Mouse (Mus musculus) lung, postnatal 0 days (tissue): ENCODE measurements around the gene Cog4. TPM values are rescaled to one million over a fixed set of nuclear protein-coding genes. Genes with fewer than 3 reads are reported as not detected.
"Not testable (repeated sequence)": the region's sequence is repeated elsewhere in the genome, so short reads cannot be mapped to it uniquely, and the experiment has no call there.

Experiments
- ATAC-seq: fragments of 200-750 bp; cut with Nextera tagmentation; 2 replicates; pipeline ENCODE4 v1.8.0; 2017; ENCODE audit warnings: moderate library complexity
- DNase-seq: peaks from one replicate; pipeline ENCODE4 v3.0.0-alpha.2; 2016; ENCODE audit warnings: low spot score
- H3K27ac ChIP-seq: fragments of 300-500 bp; sonication (generic); 2 replicates; pipeline ENCODE4 v1.5.1; 2014; ENCODE audit warnings: antibody characterized with exemption, mild to moderate bottlenecking, low read length, mixed read lengths
- H3K27me3 ChIP-seq: fragments of 300-500 bp; sonication (generic); replicated peaks from 2 replicates; pipeline ENCODE4 v1.6.1; 2014; ENCODE audit warnings: low read length, mixed read lengths; ENCODE audit not compliant: insufficient read depth
- H3K36me3 ChIP-seq: fragments of 300-500 bp; sonication (generic); 2 replicates; pipeline ENCODE4 v1.6.1; 2014; ENCODE audit warnings: low read length, mixed read lengths; ENCODE audit not compliant: insufficient read depth
- H3K4me1 ChIP-seq: fragments of 300-500 bp; sonication (generic); 2 replicates; pipeline ENCODE4 v1.6.1; 2014; ENCODE audit warnings: antibody characterized with exemption, low read depth, low read length, mixed read lengths; ENCODE audit not compliant: insufficient read depth
- H3K4me2 ChIP-seq: fragments of 300-500 bp; sonication (generic); replicated peaks from 2 replicates; pipeline ENCODE4 v1.6.1; 2014; ENCODE audit warnings: low read depth, mild to moderate bottlenecking, low read length, moderate library complexity, mixed read lengths
- H3K4me3 ChIP-seq: fragments of 300-500 bp; sonication (generic); 2 replicates; pipeline ENCODE4 v1.5.1; 2014; ENCODE audit warnings: low read depth, low read length
- H3K9ac ChIP-seq: fragments of 300-500 bp; sonication (generic); replicated peaks from 2 replicates; pipeline ENCODE4 v1.6.1; 2014; ENCODE audit warnings: low read depth, mild to moderate bottlenecking
- H3K9me3 ChIP-seq: fragments of 300-500 bp; sonication (generic); 2 replicates; pipeline ENCODE4 v1.6.1; 2016; ENCODE audit warnings: low read length, mixed read lengths
- CTCF ChIP-seq: IDR thresholded peaks from 2 replicates; pipeline ENCODE4 v1.5.1; 2016; ENCODE audit warnings: antibody characterized with exemption, mild to moderate bottlenecking
- EP300 ChIP-seq: IDR thresholded peaks from 2 replicates; pipeline ENCODE4 v1.6.1; 2016; ENCODE audit warnings: antibody characterized with exemption, mild to moderate bottlenecking, control low read depth
- WGBS: fragments of 180-500 bp; shearing (Covaris S2); extraction: QIAGEN DNeasy Blood & Tissue Kit; methylation state at CpG from one replicate; pipeline ENCODE4 v1.1.7; 2014; 5-methylcytosine and 5-hydroxymethylcytosine counted together
- polyA plus RNA-seq: library from polyadenylated mRNA; unstranded; fragments of >200 nt; fragmentation: Nextera tagmentation; extraction: Ambion mirVana; gene quantifications from 2 replicates; pipeline ENCODE4 v1.2.1, GENCODE M21; 2015

The Cog4 gene
- polyA plus RNA-seq, 1 experiment from 2014 or later, result 43.3 TPM

DNA sequence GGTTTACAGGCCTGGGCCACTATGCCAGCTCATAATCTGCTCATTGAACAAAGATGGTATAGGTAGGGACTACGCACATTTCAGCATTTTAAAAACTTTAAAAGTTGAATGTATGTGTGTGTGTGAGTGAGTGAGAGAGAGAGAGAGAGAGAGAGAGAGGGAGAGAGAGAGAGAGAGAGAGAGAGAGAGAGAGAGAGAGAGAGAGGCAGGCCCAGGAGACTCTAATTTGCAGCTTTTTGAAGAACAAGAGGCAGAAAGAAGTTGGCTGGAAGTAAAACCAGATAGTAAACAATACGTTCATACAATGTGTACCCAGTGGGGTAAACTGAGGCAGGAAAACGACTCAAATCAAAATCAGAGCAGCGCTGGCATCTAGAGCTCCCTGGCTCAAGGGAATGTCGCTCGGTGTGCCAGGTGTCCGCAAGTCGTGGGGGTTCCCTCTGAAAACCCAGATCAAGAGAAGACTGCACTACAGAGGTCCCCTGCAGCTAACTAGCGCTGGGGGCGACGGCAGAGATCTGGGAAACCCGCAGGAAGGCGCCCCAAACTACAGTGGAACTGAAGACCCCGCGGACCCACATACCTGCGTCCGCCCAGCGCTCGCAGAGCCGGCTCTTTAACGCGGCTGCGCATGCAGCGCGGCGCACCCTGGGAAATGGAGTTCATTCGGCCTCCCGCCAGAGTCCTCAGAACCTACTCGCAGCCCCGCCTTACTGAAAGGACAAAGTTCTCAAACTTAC, 55.6 kb downstream of the Cog4 start, which contains the start of gene Fuk:
TSS of gene Fuk (minus strand) at position 650 of the 740 bp plus-strand sequence.
- Histone ChIP-seq H3K4me1 (no peaks in the 10 kb centered on the region), H3K9me3 (no peaks in the 10 kb centered on the region), H3K27me3 (no peaks in the 10 kb centered on the region), H3K4me2 (peak within 1 kb of the TSS; percentile 76), H3K36me3 (no peaks in the 10 kb centered on the region), H3K9ac (peak within 1 kb of the TSS; percentile 52), H3K4me3 (peak within 1 kb of the TSS; percentile 74), H3K27ac (no peak within 1 kb of the TSS)
- TF ChIP-seq CTCF (no peak), EP300 (no peak)
- peak; percentile 97 for ATAC-seq
- WGBS, result 3% methylated on average over 30 of the region's 30 CpGs
- DNase-seq, result peak; percentile 83

- TF ChIP-seq CTCF (no peak), EP300 (no peak)
- no peak overlapping the region for H3K27ac ChIP-seq
- no peak for ATAC-seq
Measured at GRCm38 (mm10) chr8:110902579-110902965, 56.2 kb downstream of the Cog4 start.

DNA sequence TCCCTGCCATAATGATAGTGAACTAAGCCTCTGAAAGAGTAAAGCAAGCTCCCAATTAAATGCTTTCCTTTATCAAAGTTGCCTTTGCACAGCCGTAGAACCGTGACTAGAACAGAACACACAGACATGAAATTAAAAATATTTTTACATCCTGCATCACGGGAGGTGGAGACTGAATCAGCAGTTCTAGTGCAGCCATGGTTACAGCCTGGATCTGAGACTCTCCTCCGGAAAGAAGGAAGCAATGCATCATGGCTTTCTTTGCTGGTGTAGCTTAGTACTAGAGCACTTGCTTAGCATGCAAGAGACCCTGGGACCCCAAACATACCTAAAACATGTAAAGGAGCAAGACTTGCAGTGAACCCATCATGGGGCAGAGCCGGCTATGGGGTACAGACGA, 59.0 kb downstream of the Cog4 start:
- Histone ChIP-seq H3K4me1 (no peaks in the 10 kb centered on the region), H3K4me3 (no peak overlapping the region), H3K9me3 (no peaks in the 10 kb centered on the region), H3K9ac (no peak overlapping the region), H3K27me3 (no peaks in the 10 kb centered on the region), H3K4me2 (no peak overlapping the region), H3K27ac (no peak overlapping the region), H3K36me3 (no peaks in the 10 kb centered on the region)
- 80% methylated on average over 6 of the region's 6 CpGs for WGBS
- no peak for TF ChIP-seq EP300
- no peak for TF ChIP-seq CTCF
- DNase-seq (no peak), ATAC-seq (no peak)

More at GRCm38 (mm10) chr8:110902579-110902965, 56.2 kb downstream of the Cog4 start:
- Histone ChIP-seq H3K4me3 (peak overlapping the region; percentile 74), H3K9me3 (no peaks in the 10 kb centered on the region), H3K4me2 (peak overlapping the region; percentile 76), H3K9ac (no peak overlapping the region), H3K4me1 (no peaks in the 10 kb centered on the region), H3K36me3 (no peaks in the 10 kb centered on the region), H3K27me3 (no peaks in the 10 kb centered on the region)
- WGBS, result 53% methylated on average over 2 of the region's 2 CpGs
- DNase-seq, result no peak

DNA sequence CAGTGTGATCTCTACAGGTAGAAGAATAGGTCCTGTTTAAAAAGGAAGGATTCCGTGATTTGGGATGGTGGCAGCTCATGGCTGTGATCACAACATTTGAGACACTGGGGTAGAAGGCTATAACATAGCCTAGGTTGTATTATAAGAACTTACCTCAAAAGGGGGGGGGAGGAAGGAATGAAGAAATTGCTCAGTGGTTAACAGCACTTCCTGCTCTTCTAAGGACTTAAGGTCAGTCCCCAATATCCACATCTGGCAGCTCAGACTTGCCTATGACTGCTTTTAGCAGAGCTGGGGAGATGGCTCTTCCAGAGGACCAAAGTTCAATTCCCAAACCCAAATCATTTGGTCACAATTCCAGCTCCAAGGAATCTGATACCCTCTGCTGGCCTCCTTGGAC, 60.3 kb downstream of the Cog4 start:
- WGBS, result 72% methylated on average over 1 of the region's 1 CpGs
- Histone ChIP-seq H3K4me2 (no peak overlapping the region), H3K9ac (no peak overlapping the region), H3K4me1 (no peaks in the 10 kb centered on the region), H3K4me3 (no peak overlapping the region), H3K27me3 (no peaks in the 10 kb centered on the region), H3K27ac (no peak overlapping the region), H3K9me3 (no peaks in the 10 kb centered on the region), H3K36me3 (no peaks in the 10 kb centered on the region)
- DNase-seq (no peak), ATAC-seq (no peak)
- no peak for TF ChIP-seq EP300
- TF ChIP-seq CTCF, result no peak

DNA sequence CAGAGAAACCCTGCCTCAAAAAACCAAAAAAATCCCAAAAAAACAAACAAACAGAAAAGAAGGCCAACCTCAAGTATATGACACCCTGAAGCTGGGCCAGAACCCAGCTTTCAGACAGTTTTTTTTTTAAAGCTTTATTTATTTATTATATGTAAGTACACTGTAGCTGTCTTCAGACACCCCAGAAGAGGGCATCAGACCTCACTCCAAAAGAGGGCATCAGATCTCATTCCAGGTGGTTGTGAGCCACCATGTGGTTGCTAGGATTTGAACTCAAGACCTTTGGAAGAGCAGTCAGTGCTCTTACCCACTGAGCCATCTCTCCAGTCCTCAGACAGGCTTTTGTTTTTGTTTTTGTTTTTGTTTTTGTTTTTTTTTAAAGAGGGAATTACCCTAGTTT, 63.5 kb downstream of the Cog4 start:
- not testable (repeated sequence) for H3K4me3 ChIP-seq, H3K9me3 ChIP-seq, H3K4me2 ChIP-seq, DNase-seq, ATAC-seq, H3K9ac ChIP-seq, H3K36me3 ChIP-seq, H3K4me1 ChIP-seq, H3K27ac ChIP-seq, H3K27me3 ChIP-seq

DNA sequence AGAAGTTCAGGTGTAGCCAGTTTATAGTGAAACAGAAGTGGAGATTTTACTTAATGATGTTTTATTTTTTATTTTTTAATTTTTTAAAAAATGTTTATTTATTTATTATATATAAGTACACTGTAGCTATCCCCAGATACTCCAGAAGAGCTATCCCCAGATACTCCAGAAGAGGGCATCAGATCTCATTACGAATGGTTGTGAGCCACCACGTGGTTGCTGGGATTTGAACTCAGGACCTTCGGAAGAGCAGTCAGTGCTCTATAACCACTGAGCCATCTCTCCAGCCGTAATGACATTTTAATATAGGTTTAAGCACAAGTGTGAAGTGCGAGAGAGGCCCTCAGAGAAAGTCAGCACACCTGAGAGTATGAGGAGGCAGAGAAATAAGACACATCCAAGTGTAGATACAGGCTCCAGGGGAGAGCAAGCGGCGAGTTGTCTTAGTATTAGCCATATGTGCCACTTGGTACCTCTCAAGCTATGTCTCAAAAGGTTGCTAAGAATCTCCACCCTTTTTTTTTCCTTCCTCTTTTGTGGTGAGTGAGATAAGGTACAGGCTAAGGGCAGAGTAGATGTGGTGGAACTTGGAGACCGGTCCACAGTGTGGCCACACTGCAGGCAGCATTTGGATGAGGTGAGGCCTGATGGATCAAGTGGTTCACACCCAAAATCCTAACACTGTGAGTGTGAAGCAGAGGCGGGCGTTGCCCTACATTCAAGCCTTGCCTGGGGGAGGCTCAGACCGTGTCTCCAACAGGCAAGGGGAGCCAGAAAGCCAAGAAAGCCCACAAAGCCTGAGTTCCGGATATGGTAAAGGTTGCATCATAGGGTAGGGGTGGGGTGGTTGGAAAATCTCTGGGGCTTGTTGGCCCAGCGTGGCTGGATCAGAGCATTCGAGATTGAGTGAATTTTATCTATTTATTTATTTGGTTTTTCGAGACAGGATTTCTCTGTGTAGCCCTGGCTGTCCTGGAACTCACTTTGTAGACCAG, 65.5 kb downstream of the Cog4 start:
- 73% methylated on average over 15 of the region's 15 CpGs for WGBS
- Histone ChIP-seq H3K27me3 (no peaks in the 10 kb centered on the region), H3K9ac (no peak overlapping the region), H3K9me3 (no peaks in the 10 kb centered on the region), H3K4me3 (no peak overlapping the region), H3K4me1 (no peaks in the 10 kb centered on the region), H3K27ac (no peak overlapping the region), H3K4me2 (no peak overlapping the region), H3K36me3 (no peaks in the 10 kb centered on the region)
- no peak for DNase-seq
- ATAC-seq, result no peak
- TF ChIP-seq EP300 (no peak), CTCF (no peak)
